Mouse (Mus musculus) MEL-GATA-1-ER (cell line): Measurements from ENCODE around the gene Cxcl14.

ENCODE experiments used
- DNase-seq: peaks from one replicate; pipeline ENCODE4 v3.0.0-alpha.2; 2012; ENCODE audit warnings: low read depth; ENCODE audit errors: extremely low read depth

Cxcl14 gene

GRCm38 (mm10) chr13:56251924-56252619 is 44.3 kb downstream of the Cxcl14 start, which contains the start of gene Neurog1:
Gene Neurog1, minus strand, starts transcription at chr13:56252163.
- no peak for DNase-seq

- DNase-seq, result no peak
Observed at GRCm38 (mm10) chr13:56251176-56251923, 45.0 kb downstream of the Cxcl14 start.

- DNase-seq, result no peak
Observed at GRCm38 (mm10) chr13:56250551-56251161, 45.7 kb downstream of the Cxcl14 start.

- no peak for DNase-seq
Observed at GRCm38 (mm10) chr13:56249593-56250341, 46.6 kb downstream of the Cxcl14 start.

GRCm38 (mm10) chr13:56243104-56243503 is 53.2 kb downstream of the Cxcl14 start:
- no peak for DNase-seq

- DNase-seq, result no peak
Observed at GRCm38 (mm10) chr13:56240012-56240770, 56.2 kb downstream of the Cxcl14 start.
